Mouse (Mus musculus): ENCODE data around the gene Surf6.

Surf6 gene

DNA sequence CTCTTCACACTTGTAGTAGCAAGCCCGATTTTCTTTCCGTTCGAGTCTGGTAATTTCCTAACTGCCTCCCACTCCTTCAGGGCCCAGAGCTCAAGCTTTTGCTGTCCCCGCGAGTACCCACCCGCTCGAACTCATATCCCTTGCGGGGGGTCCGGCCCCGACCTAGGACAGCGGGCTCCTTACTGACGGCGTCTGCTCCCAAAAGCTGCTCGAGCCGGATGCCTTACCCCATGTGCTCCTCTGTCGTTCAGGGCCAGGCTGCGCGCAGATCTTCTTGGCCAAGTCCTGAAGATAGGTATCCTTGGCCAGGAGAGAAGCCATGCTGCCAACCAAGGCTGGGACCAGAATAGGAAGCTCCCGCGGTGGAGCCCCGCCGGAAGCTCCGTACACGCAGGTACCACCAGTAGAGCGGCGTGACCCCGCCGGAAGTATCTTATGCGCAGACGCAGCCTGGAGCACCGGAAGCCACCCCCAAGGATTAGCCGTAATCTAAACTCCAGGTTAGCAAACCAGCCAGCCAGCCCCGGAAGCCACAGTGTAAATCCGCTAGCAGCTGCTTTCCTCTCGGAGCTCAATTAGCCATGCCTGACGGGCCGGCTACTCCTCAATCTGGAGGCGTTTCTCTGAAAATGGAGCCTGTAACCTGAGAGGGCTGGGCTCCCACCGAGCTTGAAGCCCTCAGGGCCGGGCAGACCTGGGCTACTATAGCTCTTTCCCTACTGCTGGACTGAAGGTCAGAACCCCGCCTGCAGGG is at the start of gene Surf6:
TSS of gene Surf6 (minus strand) at position 413 of the 754 bp plus-strand sequence.
- DNase-seq: peak; percentile 95

DNA sequence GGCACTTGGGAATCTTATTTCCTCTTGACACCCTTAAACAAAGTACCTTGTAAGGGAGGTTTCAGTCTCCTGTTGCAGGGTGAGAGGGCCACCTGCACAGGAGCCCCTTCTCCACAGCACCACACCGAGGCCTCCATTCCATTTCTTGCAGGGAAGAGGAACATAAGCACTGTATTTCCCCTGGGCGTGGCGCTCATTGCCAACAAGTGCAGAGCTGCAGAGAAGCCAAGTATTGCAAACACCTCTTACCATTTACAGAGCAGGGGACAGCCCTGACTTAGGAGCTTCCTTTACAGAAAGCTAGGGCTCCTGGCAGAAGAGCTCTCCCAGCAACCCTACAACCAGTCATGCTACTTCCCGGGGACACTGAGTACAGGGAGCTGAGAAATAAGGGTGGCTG is 49.5 kb upstream of the Surf6 start:
- no peak for DNase-seq

DNA sequence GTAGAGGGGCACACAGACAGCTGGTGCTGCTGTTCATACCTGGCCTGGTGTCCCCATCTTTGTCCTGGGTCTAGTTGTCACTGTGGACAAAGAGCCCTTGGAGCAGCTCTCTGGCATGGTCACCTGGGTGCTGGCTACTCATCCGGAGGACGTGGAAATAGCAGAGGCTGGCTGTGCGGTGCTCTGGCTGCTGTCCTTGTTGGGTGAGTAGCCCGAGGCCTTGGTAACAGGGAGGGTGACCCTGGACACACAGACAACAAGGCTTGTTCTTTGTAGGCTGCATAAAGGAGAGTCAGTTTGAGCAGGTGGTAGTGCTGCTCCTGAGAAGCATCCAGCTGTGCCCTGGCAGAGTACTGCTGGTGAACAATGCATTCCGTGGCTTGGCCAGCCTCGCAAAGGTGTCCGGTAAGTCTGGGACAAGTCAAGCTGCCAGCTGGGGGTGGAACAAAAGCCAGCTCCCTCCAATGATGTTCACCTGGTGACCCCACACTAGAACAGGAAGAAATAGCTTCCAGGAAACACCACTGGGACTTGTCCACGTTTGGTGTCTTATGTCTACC is 48.7 kb upstream of the Surf6 start:
- peak; percentile 56 for DNase-seq

DNA sequence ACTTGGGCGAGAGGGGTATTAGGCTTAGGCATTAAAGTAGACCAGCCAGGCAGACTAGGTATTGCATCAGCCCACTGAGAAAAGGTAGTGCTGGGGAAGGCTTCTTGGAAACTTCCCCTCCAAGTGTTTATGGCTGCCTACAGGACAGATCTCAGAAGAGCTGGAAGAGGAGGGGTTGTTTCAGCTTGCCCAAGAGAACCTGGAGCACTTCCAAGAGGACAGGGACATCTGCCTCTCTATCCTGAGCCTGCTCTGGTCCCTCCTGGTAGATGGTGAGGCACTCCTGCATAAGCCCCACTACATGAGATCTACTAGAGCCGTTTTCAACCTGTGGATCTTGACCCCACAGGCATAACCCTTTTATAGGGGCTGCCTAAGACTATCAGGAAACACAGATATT is 47.7 kb upstream of the Surf6 start:
- peak; percentile 44 for DNase-seq

DNA sequence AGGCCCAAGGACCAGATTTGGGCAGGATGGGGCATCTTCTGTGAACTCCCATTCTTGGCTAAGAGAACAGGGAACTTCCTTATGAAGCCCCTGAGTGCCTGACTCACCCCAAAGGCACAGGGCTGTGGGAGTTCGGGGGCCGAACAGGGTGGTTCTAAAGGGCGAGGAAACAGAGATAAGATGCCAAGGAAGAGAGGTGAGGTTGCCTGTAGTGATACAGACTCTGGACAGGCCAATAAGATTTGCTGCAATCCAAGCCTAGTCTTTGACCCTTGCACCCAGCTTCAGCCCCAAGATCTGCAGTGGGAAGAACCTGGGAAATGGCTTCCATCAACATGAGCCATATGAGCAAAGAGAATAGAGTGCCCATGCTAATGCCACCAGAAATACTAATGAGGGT is 40.6 kb upstream of the Surf6 start:
- DNase-seq: no peak

DNA sequence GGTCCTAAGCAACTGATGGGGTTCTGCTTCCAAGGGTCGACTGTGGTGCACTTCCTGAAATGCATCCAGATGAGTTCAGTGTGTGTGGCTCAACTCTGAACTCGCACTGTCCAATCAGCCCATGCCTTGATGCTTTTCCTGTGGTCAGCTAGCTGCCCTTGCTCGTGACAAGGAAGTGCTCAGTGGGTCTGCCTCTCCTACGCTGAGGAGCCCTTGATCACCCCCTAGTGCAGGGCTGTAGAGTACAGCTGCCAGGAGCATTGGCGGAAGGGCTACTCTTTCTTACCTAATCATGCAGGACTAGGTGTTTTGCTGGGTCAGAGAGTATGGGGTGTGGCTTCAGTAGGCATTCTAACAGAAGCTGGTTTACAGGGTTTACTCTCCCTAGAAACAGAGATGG is 38.9 kb upstream of the Surf6 start:
- DNase-seq: no peak

DNA sequence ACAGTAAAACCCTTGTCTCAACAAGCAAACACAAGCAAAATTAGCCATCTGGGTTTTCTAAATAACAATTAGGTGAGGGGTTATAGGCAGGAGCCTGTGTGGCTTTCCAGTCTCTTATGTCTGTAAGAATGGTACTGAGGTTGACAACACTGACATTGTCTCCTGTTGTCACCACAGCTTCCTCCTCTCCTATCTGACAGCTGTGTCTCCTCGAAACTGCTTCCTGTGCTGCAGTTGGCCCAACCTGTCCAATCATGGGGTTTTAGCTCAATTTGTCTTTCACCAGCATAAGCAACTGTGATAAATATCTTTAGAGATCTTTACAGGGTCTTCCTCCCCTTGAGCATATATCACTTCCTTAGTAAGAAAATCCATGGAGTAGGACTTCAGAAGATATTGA is 33.7 kb upstream of the Surf6 start:
- DNase-seq: no peak

DNA sequence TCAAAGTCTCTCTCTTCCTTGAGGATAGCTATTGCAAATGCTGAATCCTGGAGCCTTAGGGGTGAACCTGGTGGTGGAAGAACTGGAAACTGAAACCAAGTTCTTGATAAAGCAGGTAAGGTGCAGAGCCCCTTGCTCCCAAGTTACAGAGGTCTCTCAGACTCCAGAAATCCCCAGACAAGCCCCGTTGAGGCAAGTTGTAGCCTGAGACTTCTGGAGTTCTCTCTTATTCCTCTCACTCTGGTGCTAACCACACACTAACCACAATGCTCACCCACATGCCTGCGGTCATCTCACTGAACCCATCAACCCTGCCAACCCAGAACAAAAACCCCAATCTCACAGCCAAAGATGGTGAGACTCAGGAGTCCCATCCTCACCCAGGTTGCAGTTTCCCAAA is 32.6 kb upstream of the Surf6 start:
- DNase-seq: no peak

DNA sequence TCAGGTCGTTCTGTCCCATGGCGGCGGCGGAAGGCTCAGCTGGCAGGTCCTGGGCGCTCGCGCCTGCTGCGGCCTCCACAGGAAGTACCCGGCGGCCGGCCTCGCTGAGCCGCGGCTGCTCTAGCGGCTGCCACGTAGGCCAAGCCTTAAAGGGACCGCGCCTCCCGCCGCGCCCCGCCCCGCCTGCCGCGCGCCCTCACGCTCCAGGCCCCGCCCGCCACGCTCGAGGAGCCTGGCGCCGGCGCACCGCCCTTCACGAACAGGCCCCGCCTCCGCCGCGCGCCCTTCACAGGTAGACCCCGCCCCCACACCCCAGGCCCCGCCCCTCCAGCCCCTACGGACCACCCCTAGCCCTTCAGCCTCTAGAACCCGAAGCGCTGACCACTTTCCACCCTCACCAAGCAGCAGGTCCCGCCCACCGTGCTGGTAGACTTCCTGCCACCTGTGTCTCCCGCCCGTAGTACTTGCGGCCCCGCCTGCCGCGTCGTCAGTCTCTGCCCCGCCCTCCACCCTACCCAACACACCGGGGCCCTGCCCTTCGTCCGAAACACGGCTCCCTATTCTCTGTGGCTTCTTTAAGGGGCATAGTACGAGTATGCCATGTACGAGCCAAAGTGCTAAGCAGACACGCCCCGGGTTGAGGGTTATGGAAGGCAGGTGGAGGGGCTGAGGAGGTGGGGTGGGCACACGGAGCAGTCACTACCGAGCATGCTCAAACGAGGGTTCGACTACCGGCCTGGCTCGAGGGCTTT is 30.8 kb upstream of the Surf6 start, which contains the start of the genes Surf4 and Stkld1:
TSS of gene Surf4 (minus strand) at position 625 of the 752 bp plus-strand sequence.
TSS of gene Stkld1 (plus strand) at position 744 of the 752 bp plus-strand sequence.
- DNase-seq: peak; percentile 93

DNA sequence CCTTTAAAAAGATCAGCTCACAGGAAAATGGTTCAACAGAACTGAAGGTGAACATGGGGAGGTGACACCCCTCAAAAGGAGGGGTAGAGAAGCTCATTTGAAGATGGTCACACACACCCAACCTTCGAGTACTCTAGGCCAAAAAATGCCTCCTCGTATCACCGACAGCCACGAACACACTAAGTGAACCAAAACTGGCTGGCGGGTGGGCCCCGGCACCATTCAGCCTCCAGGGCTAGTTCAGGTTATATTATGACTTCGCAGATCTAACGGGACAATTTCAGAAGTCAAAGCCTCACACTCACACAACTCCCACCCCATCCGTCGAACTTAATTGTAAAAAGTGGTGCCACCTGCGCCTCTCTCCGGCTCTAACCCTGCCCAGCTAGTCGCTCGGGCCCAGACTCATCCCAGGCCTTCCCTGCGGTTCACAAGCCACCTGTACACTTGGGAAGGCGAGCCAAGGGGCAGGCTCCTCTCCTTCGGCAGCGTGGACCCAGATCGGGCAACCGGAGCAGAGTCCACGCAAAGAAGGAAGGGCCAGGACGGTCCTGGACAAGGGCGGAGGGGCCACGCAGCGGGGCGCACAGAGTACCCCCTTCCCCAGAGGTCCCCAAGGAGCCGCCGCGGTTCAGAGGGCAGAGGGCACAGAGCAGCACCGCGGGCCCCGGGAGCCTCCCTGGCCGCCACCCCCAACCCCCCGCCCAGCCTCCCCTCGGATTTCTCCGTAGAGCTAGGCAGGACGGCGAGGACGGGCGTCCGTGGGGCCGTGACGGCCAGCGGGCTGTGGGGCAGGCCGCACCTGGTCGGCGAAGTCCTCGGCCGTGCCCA is 30.0 kb upstream of the Surf6 start:
- DNase-seq: peak; percentile 72

DNA sequence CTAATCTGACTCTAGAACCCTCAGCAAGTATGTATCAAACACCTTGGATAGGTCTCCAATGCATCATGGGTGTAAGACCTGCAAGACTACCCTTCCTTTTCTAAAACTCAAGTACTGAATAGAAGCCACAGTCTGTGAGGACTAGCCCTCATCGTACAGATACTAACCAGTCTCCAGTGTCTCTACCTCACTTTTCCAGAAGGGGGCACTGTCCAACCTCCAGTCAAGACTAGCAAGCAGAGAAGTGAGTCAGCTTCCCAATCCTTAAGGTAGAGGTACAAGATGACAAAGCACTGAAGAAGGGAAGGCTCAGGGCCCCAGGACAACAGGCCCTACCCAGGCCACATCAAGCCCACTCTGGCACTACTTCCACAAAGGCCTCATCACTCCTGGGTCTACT is 27.7 kb upstream of the Surf6 start:
- peak; percentile 72 for DNase-seq

DNA sequence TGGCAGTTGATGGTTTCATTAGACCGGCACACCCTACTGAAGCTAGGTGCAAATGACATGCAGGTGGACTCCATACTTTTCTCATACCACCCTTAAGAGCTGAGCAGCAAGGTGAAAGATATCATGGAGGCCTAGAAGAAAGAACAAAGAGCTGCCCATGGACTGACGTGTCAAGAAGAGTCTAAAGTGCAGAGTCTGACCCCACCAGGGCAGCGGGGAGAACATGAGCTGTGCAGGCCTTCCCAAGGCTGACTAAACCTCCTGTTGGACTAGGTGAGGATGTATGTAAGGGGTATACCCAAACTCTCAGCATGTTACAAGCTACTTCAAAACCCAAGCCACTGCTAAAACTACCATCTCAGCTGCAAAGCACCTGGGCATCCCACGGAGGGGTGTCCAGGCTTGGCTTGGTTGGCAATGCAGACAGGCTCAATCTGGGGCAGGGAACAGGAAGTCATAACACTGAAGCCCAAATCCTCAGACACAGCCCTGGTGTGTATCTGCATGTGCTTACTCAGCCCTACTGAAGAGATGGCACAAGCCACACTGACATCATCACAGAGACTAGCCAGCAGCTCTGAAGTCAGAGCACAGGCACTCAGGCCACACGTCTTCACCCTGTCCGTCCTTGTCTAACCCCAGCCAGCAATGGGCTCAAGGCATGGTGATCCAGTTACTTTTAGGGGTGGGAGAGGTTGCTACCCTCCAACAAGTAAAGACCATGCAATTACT is 25.2 kb upstream of the Surf6 start:
- no peak for DNase-seq

DNA sequence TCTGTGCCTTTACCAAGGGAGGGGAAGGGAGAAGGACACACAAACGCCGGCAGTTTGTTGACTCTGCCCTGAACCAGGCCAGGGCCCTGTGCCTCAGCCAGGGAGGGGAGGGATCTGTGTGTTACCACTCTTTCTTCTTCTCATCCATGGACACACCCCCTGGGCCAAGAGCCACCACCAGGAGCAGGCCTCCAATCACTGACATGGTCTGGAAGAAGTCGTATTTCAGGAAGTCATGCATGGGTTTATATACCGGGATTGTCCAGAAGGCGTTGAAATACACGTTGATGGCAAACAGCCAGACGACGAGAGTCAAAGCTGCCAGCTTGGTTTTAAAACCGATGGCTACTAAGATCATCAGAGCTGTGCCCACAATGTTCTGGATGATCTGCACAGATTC is 19.1 kb upstream of the Surf6 start:
- no peak for DNase-seq

DNA sequence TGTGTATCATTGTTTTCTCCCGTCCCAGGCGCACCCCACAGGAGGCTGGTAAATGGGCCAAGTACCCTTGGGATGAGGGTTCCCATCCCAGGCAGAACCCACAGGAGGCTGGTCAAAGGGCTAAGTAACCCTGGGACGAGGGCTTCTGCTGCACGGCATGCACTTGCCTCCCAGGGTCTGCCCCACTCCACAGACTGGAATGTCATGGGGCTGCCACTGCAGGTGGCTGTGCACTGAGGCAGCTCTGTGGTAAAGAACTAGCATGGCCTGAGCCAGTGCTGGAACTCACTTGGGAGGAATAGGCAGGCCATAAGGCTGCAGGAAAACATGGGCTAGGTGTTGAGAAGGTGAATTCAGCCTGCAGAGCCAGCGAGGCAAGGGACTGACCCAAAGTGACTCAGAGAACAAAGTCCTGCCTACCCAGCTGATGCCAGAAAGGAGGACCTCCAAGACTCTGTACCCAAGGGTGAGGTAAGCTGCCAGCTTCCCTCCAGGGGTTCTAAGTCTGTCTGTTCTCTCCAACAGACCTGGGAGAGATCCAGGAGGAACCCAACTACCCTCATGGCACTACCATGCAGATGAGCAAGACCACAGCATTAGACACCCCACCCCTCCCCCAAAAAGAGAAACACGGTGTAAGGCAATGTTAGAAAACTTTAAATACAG is 17.6 kb upstream of the Surf6 start:
- DNase-seq: no peak

DNA sequence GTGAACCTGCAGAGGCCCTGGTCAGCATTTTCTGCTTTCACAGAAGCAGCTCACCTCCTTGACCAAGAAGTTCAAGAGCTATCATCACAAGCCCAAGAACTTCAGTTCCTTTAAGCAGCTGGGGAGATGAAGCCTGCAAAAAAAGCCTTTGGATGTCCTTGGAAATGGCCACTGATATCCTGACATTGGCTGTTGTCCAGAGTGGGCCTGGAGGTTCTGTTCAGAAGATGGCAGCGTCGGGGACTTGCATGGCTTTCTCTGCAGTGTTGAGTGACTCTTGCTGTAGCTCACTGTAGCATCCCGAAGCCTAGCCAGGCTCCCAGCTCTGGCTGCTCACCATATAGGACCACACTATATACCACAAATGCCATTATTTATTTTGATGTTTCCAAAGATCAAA is 17.0 kb upstream of the Surf6 start:
- no peak for DNase-seq

DNA sequence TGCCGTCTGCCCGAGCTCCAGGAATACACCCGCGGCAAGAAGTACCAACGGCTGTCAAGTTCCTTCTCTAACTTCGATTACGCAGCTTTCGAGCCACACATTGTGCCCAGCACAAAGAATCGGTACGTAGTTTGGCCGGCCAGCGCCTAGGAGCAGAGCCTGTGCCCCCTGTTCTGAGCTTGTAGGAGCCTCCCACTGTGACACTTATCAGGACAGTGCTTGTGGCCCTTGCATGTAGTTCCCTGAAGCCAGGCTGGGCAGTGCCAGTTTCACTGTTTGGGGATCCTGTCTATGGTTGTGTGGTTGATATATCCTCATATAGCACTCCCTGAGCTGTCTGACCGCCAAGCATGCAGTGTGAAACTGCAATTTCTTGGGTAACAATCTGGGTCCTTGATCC is 14.1 kb upstream of the Surf6 start:
- no peak for DNase-seq

DNA sequence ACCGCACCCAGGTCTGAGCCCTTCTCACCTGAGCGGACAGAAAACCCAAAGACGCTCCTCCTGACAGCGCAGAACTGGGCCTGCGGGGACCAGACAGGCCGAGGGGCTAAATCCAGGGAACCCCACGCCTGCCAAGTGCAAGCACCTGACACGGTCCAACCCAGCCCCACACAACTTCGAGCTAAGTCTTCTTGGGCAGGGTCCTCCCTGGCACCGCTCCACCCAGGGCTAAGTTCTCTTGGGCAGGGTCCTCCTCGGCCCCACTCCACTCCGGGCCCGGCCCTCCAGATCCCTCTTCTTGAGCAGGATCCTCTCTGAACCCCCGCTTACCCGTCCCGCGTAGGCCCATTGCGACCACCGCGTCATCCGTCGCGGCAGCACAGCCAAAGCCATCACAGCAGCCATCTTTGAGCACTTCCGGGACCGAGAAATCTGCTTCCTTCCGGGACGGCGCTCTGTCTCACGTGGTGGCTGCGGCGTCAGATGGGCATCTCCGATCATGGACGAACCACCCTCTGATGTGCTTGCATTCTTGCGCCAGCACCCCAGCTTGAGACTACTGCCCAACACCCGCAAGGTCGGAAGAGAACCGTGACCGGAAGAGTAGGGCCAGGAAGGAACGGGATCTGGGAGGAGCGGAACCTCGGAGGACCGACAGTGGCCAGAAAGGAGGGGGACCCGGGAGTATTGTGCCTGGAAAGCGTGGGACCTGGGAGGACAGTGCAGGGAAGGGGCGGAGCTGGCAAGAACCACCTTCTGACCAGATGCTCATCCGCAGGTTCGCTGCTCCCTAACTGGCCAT is 13.4 kb upstream of the Surf6 start, which contains the start of the genes Surf2 and Surf1:
TSS of gene Surf2 (plus strand) at position 441 of the 802 bp plus-strand sequence.
TSS of gene Surf1 (minus strand) at position 604 of the 802 bp plus-strand sequence.
- peak; percentile 85 for DNase-seq

DNA sequence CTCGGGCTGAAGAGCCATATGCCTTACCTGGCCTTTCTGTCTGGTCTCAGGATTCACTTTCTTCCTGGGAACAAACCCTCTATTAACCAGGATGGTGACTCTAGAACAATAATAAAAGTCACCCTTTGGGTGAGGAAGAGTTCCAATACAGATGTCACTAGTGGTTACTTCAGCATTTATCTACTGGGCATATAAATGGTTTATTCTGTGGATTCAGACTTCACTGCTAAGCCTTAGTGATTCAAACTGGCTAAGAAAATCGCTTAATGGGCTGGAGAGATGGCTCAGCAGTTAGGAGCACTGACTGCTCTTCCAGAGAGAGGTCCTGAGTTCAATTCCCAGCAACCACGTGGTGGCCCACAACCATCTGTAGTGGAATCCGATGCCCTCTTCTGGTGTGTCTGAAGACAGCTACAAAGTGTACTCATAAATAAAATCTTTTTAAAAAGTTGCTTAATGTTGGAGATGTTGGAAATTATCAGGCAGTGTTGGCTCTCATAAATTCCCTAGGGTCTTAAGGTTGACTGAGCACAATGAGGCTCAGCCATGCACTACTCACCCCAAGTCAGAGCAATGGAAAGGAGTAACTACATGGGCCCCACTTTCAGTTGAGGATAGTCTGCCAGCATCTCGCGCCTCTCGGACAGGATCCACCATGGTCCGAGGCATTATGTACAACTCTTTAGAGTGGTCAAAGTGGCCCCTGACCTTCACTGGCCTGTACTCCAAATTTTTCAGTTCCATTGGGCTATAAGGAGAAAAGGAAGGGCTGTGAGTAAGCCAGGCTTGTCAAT is 11.7 kb upstream of the Surf6 start:
- peak; percentile 7 for DNase-seq

DNA sequence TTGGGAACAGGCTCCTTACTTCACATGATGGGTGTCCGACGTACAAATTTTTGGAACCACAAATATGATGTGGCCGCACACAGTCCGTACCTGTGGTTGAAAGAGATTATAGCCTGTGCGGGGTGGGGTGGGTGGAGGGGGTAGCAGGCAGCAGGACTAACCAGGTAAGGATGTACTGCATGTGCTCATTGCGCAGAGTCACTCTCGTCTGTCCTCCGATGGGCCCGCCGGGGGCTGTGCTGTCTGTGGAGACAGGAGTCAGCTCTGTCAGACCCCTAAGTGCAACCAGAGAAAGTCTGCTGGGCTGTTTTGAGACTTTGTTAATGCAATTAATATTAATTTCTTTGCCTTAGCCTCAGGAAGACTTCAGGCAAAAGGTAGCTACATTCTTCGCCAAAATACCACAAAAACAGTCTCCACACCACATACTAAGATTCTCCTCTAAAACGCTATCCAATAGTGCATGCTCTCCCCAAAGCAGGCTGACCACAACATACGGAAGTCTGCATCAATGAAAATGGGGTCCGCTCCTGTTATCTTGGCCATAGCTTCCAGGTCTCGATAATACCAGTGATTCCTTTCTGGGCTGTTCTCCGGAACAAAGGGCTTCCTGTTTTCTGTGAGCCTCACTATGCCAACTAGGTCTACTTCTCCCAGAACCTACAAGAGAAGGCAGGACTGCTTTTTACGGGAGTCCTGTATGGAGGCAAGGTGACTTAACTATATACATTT is 10.9 kb upstream of the Surf6 start:
- peak; percentile 22 for DNase-seq
